Mouse (Mus musculus) heart, postnatal 0 days (tissue): ENCODE measurements around the gene Zfp383. TPM values are rescaled to one million over a fixed set of nuclear protein-coding genes. Genes with fewer than 3 reads are reported as not detected.

ENCODE experiments used
- ATAC-seq: fragments of 200-750 bp; cut with Nextera tagmentation; 2 replicates; pipeline ENCODE4 v1.8.0; 2017; ENCODE audit warnings: low read depth, moderate number of reproducible peaks, moderate library complexity; ENCODE audit not compliant: insufficient read depth
- DNase-seq: peaks from one replicate; pipeline ENCODE4 v3.0.0-alpha.2; 2016; ENCODE audit warnings: low spot score
- H3K27ac ChIP-seq: fragments of 300-500 bp; sonication (generic); 2 replicates; pipeline ENCODE4 v1.5.1; 2014; ENCODE audit warnings: low read depth, mild to moderate bottlenecking
- H3K27me3 ChIP-seq: fragments of 300-500 bp; sonication (generic); 2 replicates; pipeline ENCODE4 v1.6.1; 2014; ENCODE audit warnings: low read length, mixed read lengths; ENCODE audit not compliant: control insufficient read depth, insufficient read depth
- H3K36me3 ChIP-seq: fragments of 300-500 bp; sonication (generic); replicated peaks from 2 replicates; pipeline ENCODE4 v1.6.1; 2014; ENCODE audit warnings: low read length, mixed read lengths; ENCODE audit not compliant: control insufficient read depth, insufficient read depth
- H3K4me1 ChIP-seq: fragments of 300-500 bp; sonication (generic); 2 replicates; pipeline ENCODE4 v1.6.1; 2014; ENCODE audit warnings: antibody characterized with exemption; ENCODE audit not compliant: control insufficient read depth, insufficient read depth
- H3K4me2 ChIP-seq: fragments of 300-500 bp; sonication (generic); 2 replicates; pipeline ENCODE4 v1.6.1; 2014; ENCODE audit warnings: low read depth, mild to moderate bottlenecking, low read length, moderate library complexity
- H3K4me3 ChIP-seq: fragments of 300-500 bp; sonication (generic); 2 replicates; pipeline ENCODE4 v1.5.1; 2014; ENCODE audit warnings: low read depth, low read length
- H3K9ac ChIP-seq: fragments of 300-500 bp; sonication (generic); replicated peaks from 2 replicates; pipeline ENCODE4 v1.6.1; 2014; ENCODE audit warnings: low read depth, low read length, mixed read lengths
- H3K9me3 ChIP-seq: fragments of 300-500 bp; sonication (generic); replicated peaks from 2 replicates; pipeline ENCODE4 v1.6.1; 2016; ENCODE audit warnings: low read length; ENCODE audit not compliant: control insufficient read depth
- CTCF ChIP-seq: IDR thresholded peaks from 2 replicates; pipeline ENCODE4 v1.5.1; 2016; ENCODE audit warnings: antibody characterized with exemption, control low read depth, low read depth
- EP300 ChIP-seq: IDR thresholded peaks from 2 replicates; pipeline ENCODE4 v1.6.1; 2016; ENCODE audit warnings: antibody characterized with exemption, low read depth
- WGBS: fragments of 180-500 bp; shearing (Covaris S2); extraction: QIAGEN DNeasy Blood & Tissue Kit; methylation state at CpG from one replicate; pipeline ENCODE4 v1.1.7; 2014; 5-methylcytosine and 5-hydroxymethylcytosine counted together
- polyA plus RNA-seq: library from polyadenylated mRNA; unstranded; fragments of >200 nt; fragmentation: Nextera tagmentation; extraction: Ambion mirVana; gene quantifications from 2 replicates; pipeline ENCODE4 v1.2.1, GENCODE M21; 2015
- total RNA-seq: library from RNA; depleted of rRNA; stranded (reverse); fragments of >200 nt; gene quantifications from 2 replicates; pipeline ENCODE4 v1.2.3, GENCODE M21; 2014; ENCODE audit warnings: low replicate concordance

Gene Zfp383
- total and polyA plus RNA-seq, 2 experiments from 2014 or later, result 3.0 to 5.3 TPM

DNA sequence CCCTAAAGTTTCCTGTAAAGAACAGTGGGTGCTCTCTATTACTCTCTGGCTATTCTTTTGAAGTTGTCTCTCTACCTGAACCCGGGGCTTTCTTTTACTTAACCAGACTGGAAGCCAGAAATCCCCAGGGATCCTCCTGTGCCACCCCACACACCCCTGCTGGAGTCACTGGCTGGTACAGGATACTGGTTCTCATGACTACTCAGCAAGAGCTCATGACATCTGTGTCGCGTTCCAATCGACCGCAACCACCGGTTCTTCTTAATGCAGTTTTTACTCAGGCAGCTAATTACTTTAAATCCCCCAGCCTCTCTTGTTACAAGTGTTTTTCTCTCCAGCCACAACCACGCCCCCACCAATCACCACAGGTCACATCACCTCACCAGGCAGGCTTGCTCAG lies 28.0 kb upstream of the Zfp383 start:
- H3K4me1 ChIP-seq, result no peaks in the 10 kb centered on the region
- TF ChIP-seq CTCF (no peak), EP300 (no peak)
- H3K9ac ChIP-seq, result no peak overlapping the region
- no peak overlapping the region for H3K27ac ChIP-seq
- no peak for ATAC-seq
- H3K36me3 ChIP-seq, result peaks cover 9% of the 10 kb centered on the region
- no peak overlapping the region for H3K4me2 ChIP-seq
- WGBS, result 75% methylated on average over 7 of the region's 7 CpGs
- no peak overlapping the region for H3K4me3 ChIP-seq
- no peak for DNase-seq
- H3K27me3 ChIP-seq, result no peaks in the 10 kb centered on the region
- peaks cover 9% of the 10 kb centered on the region for H3K9me3 ChIP-seq

DNA sequence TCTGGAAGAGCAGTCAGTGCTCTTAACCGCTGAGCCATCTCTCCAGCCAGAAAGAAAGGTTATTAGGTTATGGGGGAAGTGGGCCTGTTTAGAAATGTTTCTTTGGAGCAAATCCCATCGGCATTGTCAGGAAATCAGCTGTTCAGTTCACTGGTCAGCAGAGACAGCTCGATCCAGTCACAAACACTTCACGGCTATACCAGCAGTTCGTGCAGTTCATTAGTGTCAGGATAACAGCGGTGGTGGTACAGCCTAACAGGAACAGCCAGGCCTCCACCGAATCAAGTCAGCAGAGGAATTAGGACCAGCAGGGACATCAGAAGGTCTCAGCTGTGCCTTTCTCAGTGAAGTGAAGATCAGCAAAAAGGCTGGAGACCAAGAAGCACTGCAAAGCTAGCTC lies 27.1 kb upstream of the Zfp383 start:
- Histone ChIP-seq H3K27ac (no peak overlapping the region), H3K9me3 (peaks cover 8% of the 10 kb centered on the region; the same call in 1 of the 2 replicates), H3K27me3 (no peaks in the 10 kb centered on the region), H3K4me3 (no peak overlapping the region), H3K9ac (no peak overlapping the region), H3K4me2 (no peak overlapping the region), H3K4me1 (no peaks in the 10 kb centered on the region), H3K36me3 (peaks cover under 1% of the 10 kb centered on the region; the same call in 1 of the 2 replicates)
- WGBS, result 86% methylated on average over 7 of the region's 7 CpGs
- ATAC-seq (no peak), DNase-seq (no peak)
- TF ChIP-seq CTCF, result no peak
- no peak for TF ChIP-seq EP300

DNA sequence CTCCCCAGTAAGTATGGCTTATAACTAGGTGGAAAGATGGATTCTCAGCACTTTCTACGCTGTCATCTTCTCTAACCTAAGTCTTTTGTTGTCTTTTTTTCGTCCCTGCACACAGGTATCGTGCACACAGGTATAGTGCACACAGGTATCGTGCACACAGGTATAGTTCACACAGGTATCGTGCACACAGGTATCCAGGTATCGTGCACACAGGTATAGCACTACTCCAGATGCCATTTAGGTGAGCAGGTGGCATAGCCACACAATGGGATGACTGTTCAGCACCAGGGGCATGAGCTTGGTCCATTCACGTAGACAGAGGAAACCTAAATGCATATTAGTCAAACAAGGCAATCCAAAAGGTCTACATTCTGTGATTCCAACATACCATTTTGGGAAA lies 17.5 kb upstream of the Zfp383 start:
- TF ChIP-seq CTCF (no peak), EP300 (no peak)
- H3K27ac ChIP-seq, result no peak overlapping the region
- no peak overlapping the region for H3K9ac ChIP-seq
- H3K4me2 ChIP-seq, result no peak overlapping the region
- H3K27me3 ChIP-seq, result no peaks in the 10 kb centered on the region
- no peak for ATAC-seq
- H3K9me3 ChIP-seq, result peaks cover 40% of the 10 kb centered on the region
- no peak for DNase-seq
- no peaks in the 10 kb centered on the region for H3K4me1 ChIP-seq
- H3K36me3 ChIP-seq, result peaks cover 49% of the 10 kb centered on the region
- no peak overlapping the region for H3K4me3 ChIP-seq
- 95% methylated on average over 7 of the region's 7 CpGs for WGBS

DNA sequence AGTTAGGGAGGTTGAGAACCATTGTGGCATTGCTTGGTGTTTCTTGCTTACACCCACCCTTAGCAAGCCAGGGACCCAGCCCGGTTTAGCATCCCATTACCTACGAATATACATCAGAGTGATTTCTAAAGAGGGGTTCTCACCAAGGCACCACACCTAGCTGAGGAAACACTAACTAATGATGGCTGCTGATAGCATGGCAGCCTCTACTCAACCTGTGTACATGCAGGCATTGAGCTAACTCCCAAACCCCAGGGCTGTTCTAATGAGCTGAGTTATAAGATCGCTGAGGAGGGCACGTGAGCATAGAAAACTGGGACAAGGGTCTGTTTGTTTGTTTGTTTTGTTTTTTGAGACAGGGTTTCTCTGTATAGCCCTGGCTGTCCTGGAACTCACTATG lies 15.3 kb upstream of the Zfp383 start:
- TF ChIP-seq CTCF, result no peak
- TF ChIP-seq EP300, result no peak
- peaks cover 66% of the 10 kb centered on the region for H3K36me3 ChIP-seq
- no peak overlapping the region for H3K4me3 ChIP-seq
- H3K27me3 ChIP-seq, result no peaks in the 10 kb centered on the region
- WGBS, result 96% methylated on average over 4 of the region's 4 CpGs
- H3K27ac ChIP-seq, result no peak overlapping the region
- H3K4me1 ChIP-seq, result no peaks in the 10 kb centered on the region
- no peak overlapping the region for H3K4me2 ChIP-seq
- no peak for DNase-seq
- no peak for ATAC-seq
- no peak overlapping the region for H3K9ac ChIP-seq
- H3K9me3 ChIP-seq, result peaks cover 29% of the 10 kb centered on the region

DNA sequence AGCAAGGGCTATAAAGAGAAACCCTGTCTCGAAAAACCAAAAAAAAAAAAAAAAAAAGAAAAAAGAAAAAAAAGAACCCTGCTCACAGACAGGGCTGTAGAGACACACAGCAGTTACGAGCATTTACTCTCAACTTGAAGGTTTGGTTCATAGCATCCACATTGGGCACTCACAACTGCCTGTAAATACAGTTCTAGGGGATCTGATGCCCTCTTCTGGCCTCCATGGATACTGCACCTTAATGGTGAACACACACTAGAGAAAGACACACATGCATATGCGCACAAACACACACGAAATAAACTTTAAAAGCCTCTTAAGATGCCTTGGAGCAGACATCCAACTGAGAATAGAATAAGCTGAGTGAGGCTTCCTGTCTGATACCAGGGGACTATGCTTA lies 9.7 kb upstream of the Zfp383 start:
- ATAC-seq (no peak), DNase-seq (no peak)
- Histone ChIP-seq H3K9me3 (peaks cover 29% of the 10 kb centered on the region), H3K4me3 (no peak overlapping the region), H3K27me3 (no peaks in the 10 kb centered on the region), H3K4me2 (no peak overlapping the region), H3K27ac (no peak overlapping the region), H3K36me3 (peaks cover 78% of the 10 kb centered on the region), H3K9ac (no peak overlapping the region), H3K4me1 (no peaks in the 10 kb centered on the region)
- TF ChIP-seq EP300 (no peak), CTCF (no peak)
- WGBS, result 97% methylated on average over 4 of the region's 4 CpGs

DNA sequence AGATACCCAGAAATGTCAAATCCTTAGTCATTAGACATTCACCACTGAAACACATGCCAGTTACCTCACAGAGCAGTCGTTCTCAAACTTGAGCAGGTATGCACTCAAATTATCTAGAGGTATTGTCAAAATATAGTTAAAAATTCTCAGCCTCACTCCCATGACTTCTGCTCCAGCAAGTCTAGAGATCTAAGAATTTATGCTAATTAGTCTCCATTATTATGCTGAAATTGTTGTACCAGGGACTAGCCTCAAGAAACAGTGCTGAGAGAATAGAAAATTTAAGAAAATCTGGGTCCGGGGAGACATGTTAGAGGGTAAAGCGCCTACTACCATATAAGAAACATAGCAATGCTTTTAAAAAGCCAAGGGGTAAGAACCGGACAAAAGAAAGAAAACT lies 3.9 kb upstream of the Zfp383 start:
- WGBS, result 94% methylated on average over 4 of the region's 4 CpGs
- ATAC-seq, result no peak
- Histone ChIP-seq H3K4me1 (peaks cover 2% of the 10 kb centered on the region; the same call in 1 of the 2 replicates), H3K9me3 (no peaks in the 10 kb centered on the region), H3K4me3 (no peak overlapping the region), H3K27me3 (no peaks in the 10 kb centered on the region), H3K27ac (no peak overlapping the region), H3K9ac (no peak overlapping the region), H3K36me3 (peaks cover 31% of the 10 kb centered on the region), H3K4me2 (no peak overlapping the region)
- no peak for DNase-seq
- TF ChIP-seq EP300, result no peak
- no peak for TF ChIP-seq CTCF
